Mouse (Mus musculus): ENCODE measurements around the gene Retsat.

GRCm38 (mm10) chr6:72631700-72632099 lies 33.4 kb downstream of the Retsat start:
- TF ChIP-seq CTCF (IDR thresholded peaks at IDR 0.05; ENCODE audit: low read depth, low read length) (no peak), GATA1 (IDR thresholded peaks at IDR 0.05; ENCODE audit: borderline replicate concordance, low read length) (no peak), POLR2AphosphoS5 (IDR thresholded peaks at IDR 0.05; ENCODE audit: insufficient replicate concordance, low read depth, low read length) (no peak), TAL1 (conservative IDR thresholded peaks at IDR 0.05; ENCODE audit: low read depth, low read length) (no peak), GATA2 (IDR thresholded peaks at IDR 0.05; ENCODE audit: borderline replicate concordance, low read depth, low read length) (no peak)

All from G1E (cell line).